ENCODE assay signal across 17 mouse cellular contexts in genomic region chr9:95189218-95189605, GRCm38 (mm10).
DNase-seq lines count a peak whose midpoint lies in the region; ATAC-seq and TF ChIP-seq lines count a peak whose summit lies in the region.
"Had no signal": no experiment of that assay in that cellular context is flagged by ENCODE, and none has a peak within 500 bp of the region (broad histone marks: within the 10 kb centered on the region; RNA-seq: fewer than 3 reads in every experiment).

No protein-coding gene starts in this region.

- TF ChIP-seq EP300 in stomach, postnatal 0 days (optimal IDR thresholded peaks at IDR 0.05) = no peak

- no peaks in the 10 kb centered on the region for H3K36me3 ChIP-seq in intestine, embryonic 14.5 days (ENCODE audit: control insufficient read depth, insufficient read depth, low read length)
- no peaks in the 10 kb centered on the region for H3K36me3 ChIP-seq in intestine, postnatal 0 days (ENCODE audit: control insufficient read depth, insufficient read depth)
- H3K36me3 ChIP-seq in stomach, embryonic 15.5 days = no peaks in the 10 kb centered on the region
- no peaks in the 10 kb centered on the region for H3K36me3 ChIP-seq in stomach, postnatal 0 days (ENCODE audit: control insufficient read depth, insufficient read depth, low read length)
- no peaks in the 10 kb centered on the region for H3K36me3 ChIP-seq in midbrain, embryonic 10.5 days
- H3K36me3 ChIP-seq: forebrain, embryonic 15.5 days; heart, embryonic 12.5 days; neural tube, embryonic 13.5 days had no signal

- no peak for TF ChIP-seq CTCF in intestine, postnatal 0 days (IDR thresholded peaks at IDR 0.05; ENCODE audit: low read depth)
- TF ChIP-seq CTCF in stomach, postnatal 0 days (IDR thresholded peaks at IDR 0.05; ENCODE audit: low read depth) = no peak

- H3K4me2 ChIP-seq in intestine, embryonic 14.5 days (ENCODE audit: low read length) = no peak overlapping the region
- H3K4me2 ChIP-seq in intestine, postnatal 0 days (replicated peaks; ENCODE audit: low read depth) = no peak overlapping the region
- no peak overlapping the region for H3K4me2 ChIP-seq in stomach, embryonic 15.5 days
- H3K4me2 ChIP-seq in stomach, postnatal 0 days (replicated peaks; ENCODE audit: low read depth) = no peak overlapping the region
- H3K4me2 ChIP-seq: forebrain, embryonic 15.5 days; heart, embryonic 12.5 days; hindbrain, embryonic 14.5 days; midbrain, embryonic 11.5 days; neural tube, embryonic 13.5 days had no signal

- H3K27me3 ChIP-seq in intestine, embryonic 14.5 days (replicated peaks; ENCODE audit: control insufficient read depth, insufficient read depth, low read length) = no peaks in the 10 kb centered on the region
- H3K27me3 ChIP-seq in intestine, postnatal 0 days (replicated peaks; ENCODE audit: control insufficient read depth, insufficient read depth, low read length) = no peaks in the 10 kb centered on the region
- no peaks in the 10 kb centered on the region for H3K27me3 ChIP-seq in stomach, embryonic 15.5 days (replicated peaks)
- no peaks in the 10 kb centered on the region for H3K27me3 ChIP-seq in stomach, postnatal 0 days (ENCODE audit: control insufficient read depth, insufficient read depth, low read length)
- H3K27me3 ChIP-seq in midbrain, embryonic 10.5 days (ENCODE audit: low read depth, poor library complexity, severe bottlenecking) = no peaks in the 10 kb centered on the region
- H3K27me3 ChIP-seq: forebrain, embryonic 15.5 days; neural tube, embryonic 13.5 days had no signal

- ATAC-seq in intestine, embryonic 14.5 days (replicated peaks; ENCODE audit: low FRiP score, low TSS enrichment, low read depth) = no peak
- ATAC-seq in intestine, postnatal 0 days = no peak
- no peak for ATAC-seq in stomach, embryonic 15.5 days (ENCODE audit: insufficient read depth, low FRiP score, low read depth)
- no peak for ATAC-seq in stomach, postnatal 0 days (ENCODE audit: low FRiP score, low TSS enrichment)
- ATAC-seq: forebrain, embryonic 15.5 days had no signal

- peaks cover 42% of the 10 kb centered on the region for H3K4me1 ChIP-seq in intestine, embryonic 14.5 days (replicated peaks; ENCODE audit: control insufficient read depth, insufficient read depth, low read length)
- H3K4me1 ChIP-seq in intestine, postnatal 0 days (replicated peaks; ENCODE audit: control insufficient read depth, insufficient read depth, low read length) = 0 out of 2 replicates have a peak, but pooled peaks cover 11% of the 10 kb centered on the region
- peaks cover 42% of the 10 kb centered on the region for H3K4me1 ChIP-seq in stomach, embryonic 15.5 days
- 0 out of 2 replicates have a peak, but pooled peaks cover 7% of the 10 kb centered on the region for H3K4me1 ChIP-seq in stomach, postnatal 0 days (replicated peaks; ENCODE audit: control insufficient read depth, insufficient read depth)
- peaks cover 3% of the 10 kb centered on the region; the same call in 1 of the 2 replicates for H3K4me1 ChIP-seq in midbrain, embryonic 10.5 days
- H3K4me1 ChIP-seq: forebrain, embryonic 15.5 days had no signal

- no peak overlapping the region for H3K4me3 ChIP-seq in intestine, embryonic 14.5 days (ENCODE audit: low read depth, low read length)
- H3K4me3 ChIP-seq in intestine, postnatal 0 days (ENCODE audit: low read depth, low read length) = no peak overlapping the region
- no peak overlapping the region for H3K4me3 ChIP-seq in stomach, embryonic 15.5 days (replicated peaks)
- no peak overlapping the region for H3K4me3 ChIP-seq in stomach, postnatal 0 days (ENCODE audit: low read depth, low read length)
- no peak overlapping the region for H3K4me3 ChIP-seq in midbrain, embryonic 10.5 days
- H3K4me3 ChIP-seq: forebrain, embryonic 15.5 days; heart, embryonic 12.5 days; neural tube, embryonic 13.5 days had no signal

- 67% methylated on average over 4 of the region's 4 CpGs for WGBS in intestine, embryonic 14.5 days
- 76% methylated on average over 4 of the region's 4 CpGs for WGBS in intestine, postnatal 0 days
- WGBS in stomach, embryonic 15.5 days = 73% methylated on average over 4 of the region's 4 CpGs
- WGBS in stomach, postnatal 0 days = 78% methylated on average over 4 of the region's 4 CpGs
- 92% methylated on average over 4 of the region's 4 CpGs for WGBS in midbrain, embryonic 10.5 days

- DNase-seq in cerebellum, adult 9-10 months = peak; percentile 42
- DNase-seq in cerebellum, postnatal 36 days = no peak
- DNase-seq in intestine, embryonic 14.5 days (ENCODE audit: low spot score) = no peak
- no peak for DNase-seq in stomach, postnatal 0 days (ENCODE audit: low spot score)
- DNase-seq in midbrain, embryonic 10.5 days (ENCODE audit: low spot score) = no peak
- DNase-seq: adrenal gland, adult 2 months; kidney, adult 9 months; kidney, postnatal 4 days; right cerebral cortex, postnatal 14 days; thymus, postnatal 4 days had no signal

- no peaks in the 10 kb centered on the region for H3K9me3 ChIP-seq in intestine, embryonic 14.5 days (ENCODE audit: control insufficient read depth, low read length)
- no peaks in the 10 kb centered on the region for H3K9me3 ChIP-seq in intestine, postnatal 0 days (ENCODE audit: control insufficient read depth)
- no peaks in the 10 kb centered on the region for H3K9me3 ChIP-seq in stomach, embryonic 15.5 days
- H3K9me3 ChIP-seq in stomach, postnatal 0 days (ENCODE audit: control insufficient read depth, low read length) = no peaks in the 10 kb centered on the region
- no peaks in the 10 kb centered on the region for H3K9me3 ChIP-seq in midbrain, embryonic 10.5 days (replicated peaks)
- H3K9me3 ChIP-seq: forebrain, embryonic 15.5 days; heart, embryonic 12.5 days; neural tube, embryonic 13.5 days had no signal

- H3K27ac ChIP-seq in intestine, embryonic 14.5 days (ENCODE audit: low read depth) = peak overlapping the region; percentile 29; the same call in 1 of the 2 replicates
- no peak overlapping the region for H3K27ac ChIP-seq in intestine, postnatal 0 days (ENCODE audit: low read depth, low read length)
- peak overlapping the region; percentile 76; the same call in 1 of the 2 replicates for H3K27ac ChIP-seq in stomach, embryonic 15.5 days
- no peak overlapping the region for H3K27ac ChIP-seq in stomach, postnatal 0 days (replicated peaks)
- no peak overlapping the region for H3K27ac ChIP-seq in midbrain, embryonic 10.5 days (replicated peaks)
- H3K27ac ChIP-seq: forebrain, embryonic 15.5 days; hindbrain, embryonic 14.5 days; neural tube, embryonic 13.5 days had no signal

- no peak overlapping the region for H3K9ac ChIP-seq in intestine, embryonic 14.5 days (ENCODE audit: low read length)
- H3K9ac ChIP-seq in intestine, postnatal 0 days (ENCODE audit: low read depth, low read length) = no peak overlapping the region
- no peak overlapping the region for H3K9ac ChIP-seq in stomach, embryonic 15.5 days
- no peak overlapping the region for H3K9ac ChIP-seq in stomach, postnatal 0 days (ENCODE audit: low read length)
- H3K9ac ChIP-seq: forebrain, embryonic 15.5 days; heart, embryonic 12.5 days; hindbrain, embryonic 14.5 days; neural tube, embryonic 13.5 days had no signal

Comparison
In these comparisons a context has a peak if more than half of its experiments do, and no peak if none do; other contexts are left out.
1. H3K27ac ChIP-seq: peak in intestine, embryonic 14.5 days (single experiment) and stomach, embryonic 15.5 days (single experiment); none in intestine, postnatal 0 days (single experiment), stomach, postnatal 0 days (single experiment) and midbrain, embryonic 10.5 days (single experiment).